Mouse (Mus musculus): ENCODE data around the gene Slain1. TPM values are rescaled to one million over a fixed set of nuclear protein-coding genes. Genes with fewer than 3 reads are reported as not detected.

Slain1 gene
- polyA plus RNA-seq, 1 experiment from 2014 or later, result 20.6 TPM

- H3K9me3 ChIP-seq (ENCODE audit: control insufficient read depth, low read length), result no peaks in the 10 kb centered on the region
- 92% methylated on average over 5 of the region's 5 CpGs for WGBS
- 0 out of 2 replicates have a peak, but pooled peaks cover 2% of the 10 kb centered on the region for H3K36me3 ChIP-seq (ENCODE audit: control insufficient read depth, insufficient read depth)
- H3K4me3 ChIP-seq (replicated peaks; ENCODE audit: low read length), result no peak overlapping the region
- H3K27ac ChIP-seq (ENCODE audit: low read length), result no peak overlapping the region
- H3K4me2 ChIP-seq (ENCODE audit: low read length), result no peak overlapping the region
- no peak overlapping the region for H3K9ac ChIP-seq (replicated peaks; ENCODE audit: low read depth, low read length)
- no peaks in the 10 kb centered on the region for H3K27me3 ChIP-seq (replicated peaks; ENCODE audit: control insufficient read depth, insufficient read depth, low read length)
- ATAC-seq, result no peak
- no peaks in the 10 kb centered on the region for H3K4me1 ChIP-seq (replicated peaks; ENCODE audit: control insufficient read depth, insufficient read depth, low read length)
Measured at GRCm38 (mm10) chr14:103712986-103713385, 63.0 kb downstream of the Slain1 start.

- H3K4me1 ChIP-seq (replicated peaks; ENCODE audit: control insufficient read depth, insufficient read depth, low read length), result peaks cover 5% of the 10 kb centered on the region
- no peak for ATAC-seq
- H3K4me3 ChIP-seq (replicated peaks; ENCODE audit: low read length), result no peak overlapping the region
- 35% methylated on average over 5 of the region's 5 CpGs for WGBS
- no peak overlapping the region for H3K4me2 ChIP-seq (ENCODE audit: low read length)
- no peaks in the 10 kb centered on the region for H3K9me3 ChIP-seq (ENCODE audit: control insufficient read depth, low read length)
- no peak overlapping the region for H3K9ac ChIP-seq (replicated peaks; ENCODE audit: low read depth, low read length)
- no peaks in the 10 kb centered on the region for H3K27me3 ChIP-seq (replicated peaks; ENCODE audit: control insufficient read depth, insufficient read depth, low read length)
- no peak overlapping the region for H3K27ac ChIP-seq (ENCODE audit: low read length)
- H3K36me3 ChIP-seq (ENCODE audit: control insufficient read depth, insufficient read depth), result no peaks in the 10 kb centered on the region
Measured at GRCm38 (mm10) chr14:103717516-103717915, 67.5 kb downstream of the Slain1 start.

DNA sequence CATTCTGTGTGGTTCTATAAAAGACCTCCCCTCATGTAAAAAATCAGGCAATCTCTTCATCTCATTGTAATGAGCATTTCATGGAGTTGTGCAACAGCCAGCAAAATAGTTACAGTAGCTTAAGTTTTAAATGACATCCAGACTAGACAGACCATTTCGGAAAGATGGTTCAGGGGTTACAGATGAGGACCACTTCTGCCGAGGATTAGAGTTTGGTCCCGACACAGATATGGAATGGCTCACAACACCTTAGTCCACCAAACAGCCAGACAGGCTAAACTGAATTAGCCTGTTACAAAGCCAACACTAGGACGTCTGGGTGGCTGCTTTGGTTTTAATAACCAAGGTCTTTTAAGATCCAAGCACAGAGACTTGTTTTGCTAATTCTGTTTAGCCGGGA, 68.0 kb downstream of the Slain1 start:
- Histone ChIP-seq H3K27ac (ENCODE audit: low read length) (no peak overlapping the region), H3K36me3 (ENCODE audit: control insufficient read depth, insufficient read depth) (no peaks in the 10 kb centered on the region), H3K4me1 (replicated peaks; ENCODE audit: control insufficient read depth, insufficient read depth, low read length) (peaks cover 5% of the 10 kb centered on the region), H3K4me2 (ENCODE audit: low read length) (no peak overlapping the region), H3K9me3 (ENCODE audit: control insufficient read depth, low read length) (no peaks in the 10 kb centered on the region), H3K9ac (replicated peaks; ENCODE audit: low read depth, low read length) (no peak overlapping the region), H3K4me3 (replicated peaks; ENCODE audit: low read length) (no peak overlapping the region), H3K27me3 (replicated peaks; ENCODE audit: control insufficient read depth, insufficient read depth, low read length) (no peaks in the 10 kb centered on the region)
- ATAC-seq, result no peak
- 66% methylated on average over 5 of the region's 5 CpGs for WGBS

DNA sequence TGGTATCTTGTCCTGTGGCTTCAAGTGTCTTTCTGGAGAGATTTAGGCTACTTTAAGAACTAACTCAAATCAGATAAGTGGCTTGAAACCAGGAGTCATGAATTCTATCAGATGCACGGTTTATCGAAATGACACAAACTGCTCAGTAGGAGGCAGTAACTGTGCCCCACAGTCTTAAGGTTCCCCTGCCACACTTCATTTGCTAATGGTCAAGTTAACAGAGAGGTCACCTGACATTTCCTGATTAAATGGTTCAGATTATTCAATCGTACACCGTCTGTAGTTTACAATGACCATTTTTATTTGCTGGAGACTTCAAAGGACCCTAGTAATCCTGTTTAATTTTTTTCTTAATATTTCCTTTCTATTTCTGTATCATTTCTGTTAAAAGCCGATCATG, 68.4 kb downstream of the Slain1 start:
- Histone ChIP-seq H3K9me3 (ENCODE audit: control insufficient read depth, low read length) (no peaks in the 10 kb centered on the region), H3K27ac (ENCODE audit: low read length) (no peak overlapping the region), H3K4me3 (replicated peaks; ENCODE audit: low read length) (no peak overlapping the region), H3K27me3 (replicated peaks; ENCODE audit: control insufficient read depth, insufficient read depth, low read length) (no peaks in the 10 kb centered on the region), H3K4me1 (replicated peaks; ENCODE audit: control insufficient read depth, insufficient read depth, low read length) (peaks cover 5% of the 10 kb centered on the region), H3K4me2 (ENCODE audit: low read length) (no peak overlapping the region), H3K9ac (replicated peaks; ENCODE audit: low read depth, low read length) (no peak overlapping the region), H3K36me3 (ENCODE audit: control insufficient read depth, insufficient read depth) (no peaks in the 10 kb centered on the region)
- no peak for ATAC-seq
- WGBS, result 34% methylated on average over 5 of the region's 5 CpGs

DNA sequence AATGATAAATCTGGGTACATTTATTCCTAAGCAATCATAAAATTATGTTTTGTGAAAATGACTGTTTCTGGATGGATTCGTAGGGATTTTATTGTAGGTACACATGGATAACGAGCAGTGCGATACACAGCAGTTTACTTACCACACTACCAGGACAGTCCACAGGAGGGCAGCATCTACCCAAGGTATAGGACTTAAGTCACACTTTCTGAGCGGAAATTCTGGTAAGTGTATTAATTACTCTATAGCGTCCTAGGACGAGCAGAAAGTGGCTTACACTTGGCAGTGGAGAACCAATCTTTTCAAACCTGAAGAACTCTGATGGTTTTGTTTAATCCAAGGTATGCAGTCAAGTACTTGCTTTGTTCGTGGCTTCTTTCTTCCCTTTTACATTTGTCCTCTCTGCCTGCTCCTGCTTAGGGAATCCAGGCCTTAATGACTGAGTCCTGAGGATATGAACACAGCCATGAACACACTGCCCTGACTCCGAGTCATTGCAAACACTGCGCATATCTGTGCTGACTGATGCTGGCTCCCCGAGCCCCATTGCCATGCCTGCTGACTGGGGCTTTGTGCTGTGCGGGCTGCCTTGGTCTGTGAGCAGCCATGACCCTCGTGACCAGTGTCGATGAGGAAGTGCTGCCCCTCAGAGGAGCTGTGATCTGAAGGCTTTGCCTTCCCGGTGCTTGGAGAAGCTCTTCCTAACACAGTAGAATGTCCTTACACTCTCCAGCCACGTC, 69.0 kb downstream of the Slain1 start:
- 18% methylated on average over 15 of the region's 15 CpGs for WGBS
- H3K36me3 ChIP-seq (ENCODE audit: control insufficient read depth, insufficient read depth), result no peaks in the 10 kb centered on the region
- H3K9me3 ChIP-seq (ENCODE audit: control insufficient read depth, low read length), result no peaks in the 10 kb centered on the region
- no peaks in the 10 kb centered on the region for H3K27me3 ChIP-seq (replicated peaks; ENCODE audit: control insufficient read depth, insufficient read depth, low read length)
- H3K4me2 ChIP-seq (ENCODE audit: low read length), result peak overlapping the region; percentile 33
- no peak overlapping the region for H3K27ac ChIP-seq (ENCODE audit: low read length)
- H3K4me1 ChIP-seq (replicated peaks; ENCODE audit: control insufficient read depth, insufficient read depth, low read length), result peaks cover 5% of the 10 kb centered on the region
- no peak overlapping the region for H3K4me3 ChIP-seq (replicated peaks; ENCODE audit: low read length)
- peak; percentile 88 for ATAC-seq
- H3K9ac ChIP-seq (replicated peaks; ENCODE audit: low read depth, low read length), result peak overlapping the region; percentile 46

DNA sequence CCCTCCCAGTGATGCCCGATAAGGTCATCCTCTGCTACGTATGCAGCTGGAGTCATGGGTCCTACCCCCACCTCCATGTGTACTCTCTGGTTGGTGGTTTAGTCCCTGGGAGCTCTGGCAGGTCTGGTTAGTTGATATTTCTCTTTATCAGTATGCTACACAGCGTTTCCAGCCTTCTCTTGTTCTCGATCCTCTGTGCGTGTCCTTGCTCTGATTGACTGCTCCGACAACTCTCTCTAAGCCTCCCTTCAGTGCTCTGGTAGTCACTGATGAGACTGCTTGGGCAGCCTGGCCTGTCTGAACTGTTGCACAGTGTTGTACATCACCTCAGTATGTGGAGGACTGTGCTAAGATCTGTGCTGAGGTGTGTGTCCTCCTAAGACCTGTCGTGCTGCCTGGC, 70.1 kb downstream of the Slain1 start:
- Histone ChIP-seq H3K4me3 (replicated peaks; ENCODE audit: low read length) (no peak overlapping the region), H3K4me1 (replicated peaks; ENCODE audit: control insufficient read depth, insufficient read depth, low read length) (peaks cover 5% of the 10 kb centered on the region), H3K27ac (ENCODE audit: low read length) (no peak overlapping the region), H3K27me3 (replicated peaks; ENCODE audit: control insufficient read depth, insufficient read depth, low read length) (no peaks in the 10 kb centered on the region), H3K9me3 (ENCODE audit: control insufficient read depth, low read length) (no peaks in the 10 kb centered on the region), H3K9ac (replicated peaks; ENCODE audit: low read depth, low read length) (no peak overlapping the region), H3K4me2 (ENCODE audit: low read length) (no peak overlapping the region), H3K36me3 (ENCODE audit: control insufficient read depth, insufficient read depth) (no peaks in the 10 kb centered on the region)
- WGBS, result 64% methylated on average over 7 of the region's 7 CpGs
- no peak for ATAC-seq

GRCm38 (mm10) chr14:103720637-103721355, 70.8 kb downstream of the Slain1 start:
- no peak overlapping the region for H3K27ac ChIP-seq (ENCODE audit: low read length)
- ATAC-seq, result 0 out of 2 replicates have a peak, but pooled peaks have one; percentile 27

GRCm38 (mm10) chr14:103723314-103723713, 73.3 kb downstream of the Slain1 start:
- Histone ChIP-seq H3K36me3 (ENCODE audit: control insufficient read depth, insufficient read depth) (no peaks in the 10 kb centered on the region), H3K4me1 (replicated peaks; ENCODE audit: control insufficient read depth, insufficient read depth, low read length) (peaks cover 5% of the 10 kb centered on the region), H3K27ac (ENCODE audit: low read length) (no peak overlapping the region), H3K4me3 (replicated peaks; ENCODE audit: low read length) (no peak overlapping the region), H3K9me3 (ENCODE audit: control insufficient read depth, low read length) (no peaks in the 10 kb centered on the region), H3K4me2 (ENCODE audit: low read length) (no peak overlapping the region), H3K9ac (replicated peaks; ENCODE audit: low read depth, low read length) (no peak overlapping the region), H3K27me3 (replicated peaks; ENCODE audit: control insufficient read depth, insufficient read depth, low read length) (no peaks in the 10 kb centered on the region)
- ATAC-seq, result no peak
- 67% methylated on average over 9 of the region's 9 CpGs for WGBS

More at GRCm38 (mm10) chr14:103720637-103721355, 70.8 kb downstream of the Slain1 start:
- Histone ChIP-seq H3K4me2 (ENCODE audit: low read length) (no peak overlapping the region), H3K27me3 (replicated peaks; ENCODE audit: control insufficient read depth, insufficient read depth, low read length) (no peaks in the 10 kb centered on the region), H3K9ac (replicated peaks; ENCODE audit: low read depth, low read length) (no peak overlapping the region), H3K4me1 (replicated peaks; ENCODE audit: control insufficient read depth, insufficient read depth, low read length) (peaks cover 5% of the 10 kb centered on the region), H3K9me3 (ENCODE audit: control insufficient read depth, low read length) (no peaks in the 10 kb centered on the region), H3K36me3 (ENCODE audit: control insufficient read depth, insufficient read depth) (no peaks in the 10 kb centered on the region), H3K4me3 (replicated peaks; ENCODE audit: low read length) (no peak overlapping the region)
- 60% methylated on average over 13 of the region's 13 CpGs for WGBS

DNA sequence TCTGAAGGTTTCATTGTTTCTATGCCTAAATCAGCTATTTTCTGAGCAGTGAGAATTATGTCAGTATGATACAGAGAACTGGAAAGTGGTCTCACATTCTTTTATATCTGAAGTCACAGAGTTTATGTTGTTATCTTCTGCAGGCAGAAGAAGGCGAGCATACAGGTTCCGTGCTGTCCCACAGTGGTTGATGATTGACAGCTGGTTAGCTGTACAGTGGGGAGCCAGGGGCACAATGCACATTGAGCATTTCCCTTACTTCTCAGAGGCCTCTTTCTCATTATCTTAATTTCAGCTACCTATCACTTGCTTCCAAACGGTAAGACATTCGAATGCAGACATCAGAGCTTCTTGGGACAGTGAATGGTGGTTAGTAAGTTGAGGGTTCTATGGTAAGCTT, 73.8 kb downstream of the Slain1 start:
- WGBS, result 78% methylated on average over 4 of the region's 4 CpGs
- H3K27ac ChIP-seq (ENCODE audit: low read length), result no peak overlapping the region
- no peaks in the 10 kb centered on the region for H3K9me3 ChIP-seq (ENCODE audit: control insufficient read depth, low read length)

More for the DNA sequence above, 73.8 kb downstream of the Slain1 start:
- ATAC-seq, result no peak
- Histone ChIP-seq H3K36me3 (ENCODE audit: control insufficient read depth, insufficient read depth) (no peaks in the 10 kb centered on the region), H3K4me1 (replicated peaks; ENCODE audit: control insufficient read depth, insufficient read depth, low read length) (peaks cover 5% of the 10 kb centered on the region), H3K4me3 (replicated peaks; ENCODE audit: low read length) (no peak overlapping the region), H3K9ac (replicated peaks; ENCODE audit: low read depth, low read length) (no peak overlapping the region), H3K27me3 (replicated peaks; ENCODE audit: control insufficient read depth, insufficient read depth, low read length) (no peaks in the 10 kb centered on the region), H3K4me2 (ENCODE audit: low read length) (no peak overlapping the region)
